Mouse (Mus musculus) kidney, adult 8-10 months (tissue): ENCODE data around the gene Sec23a.
"Not testable (repeated sequence)": the region's sequence is repeated elsewhere in the genome, so short reads cannot be mapped to it uniquely, and the experiment has no call there.

Experiments
- DNase-seq, 2 experiments: peaks; one replicate each; pipeline ENCODE4 v3.0.0; 2022

Sec23a gene

GRCm38 (mm10) chr12:59011844-59012709, at the start of gene Sec23a:
Gene Sec23a, minus strand, starts transcription at chr12:59012017.
- DNase-seq = peak; percentile 99

GRCm38 (mm10) chr12:59060993-59061595, 49.3 kb upstream of the Sec23a start, which contains the start of gene Trappc6b:
Gene Trappc6b, minus strand, starts transcription at chr12:59061472.
- peak; percentile 69 to 71 for DNase-seq

- DNase-seq = no peak
Observed at GRCm38 (mm10) chr12:59060322-59060721, 48.5 kb upstream of the Sec23a start.

GRCm38 (mm10) chr12:59058242-59058641, 46.4 kb upstream of the Sec23a start:
- not testable (repeated sequence) for DNase-seq

- DNase-seq = no peak
Observed at GRCm38 (mm10) chr12:59056222-59056621, 44.4 kb upstream of the Sec23a start.

- DNase-seq = no peak
Observed at GRCm38 (mm10) chr12:59055196-59055850, 43.5 kb upstream of the Sec23a start.

- DNase-seq = no peak
Observed at GRCm38 (mm10) chr12:59053976-59054375, 42.2 kb upstream of the Sec23a start.

GRCm38 (mm10) chr12:59053166-59053565, 41.3 kb upstream of the Sec23a start:
- DNase-seq = no peak

- DNase-seq = no peak
Observed at GRCm38 (mm10) chr12:59052470-59052869, 40.7 kb upstream of the Sec23a start.

GRCm38 (mm10) chr12:59040851-59041250, 29.0 kb upstream of the Sec23a start:
- DNase-seq = no peak

GRCm38 (mm10) chr12:59039971-59040844, 28.4 kb upstream of the Sec23a start:
- peak; percentile 38 to 41 for DNase-seq

- DNase-seq = no peak
Observed at GRCm38 (mm10) chr12:59039162-59039970, 27.5 kb upstream of the Sec23a start.

- DNase-seq = peak in 1 of 2 experiments; percentile 9
Observed at GRCm38 (mm10) chr12:59032101-59032500, 20.3 kb upstream of the Sec23a start.

- DNase-seq = no peak
Observed at GRCm38 (mm10) chr12:59021306-59021705, 9.5 kb upstream of the Sec23a start.

- no peak for DNase-seq
Observed at GRCm38 (mm10) chr12:59019891-59020290, 8.1 kb upstream of the Sec23a start.

- no peak for DNase-seq
Observed at GRCm38 (mm10) chr12:59017970-59018369, 6.2 kb upstream of the Sec23a start.

GRCm38 (mm10) chr12:59013234-59013633, 1.4 kb upstream of the Sec23a start, which contains the start of gene Gemin2:
Gene Gemin2, plus strand, starts transcription at chr12:59013393.
- peak; percentile 92 to 93 for DNase-seq

GRCm38 (mm10) chr12:59012710-59013091, 884 bp upstream of the Sec23a start:
- DNase-seq = peak in 1 of 2 experiments; percentile 6

- DNase-seq = no peak
Observed at GRCm38 (mm10) chr12:59011275-59011843, 458 bp downstream of the Sec23a start.

- no peak for DNase-seq
Observed at GRCm38 (mm10) chr12:59010482-59010881, 1.3 kb downstream of the Sec23a start.

GRCm38 (mm10) chr12:58985766-58986165, 26.1 kb downstream of the Sec23a start:
- DNase-seq = no peak
